Mouse (Mus musculus) kidney, postnatal 0 days (tissue): ENCODE measurements around the gene Rdh13. TPM values are rescaled to one million over a fixed set of nuclear protein-coding genes. Genes with fewer than 3 reads are reported as not detected.

Source experiments
- ATAC-seq: fragments of 200-750 bp; cut with Nextera tagmentation; replicated peaks from 2 replicates; pipeline ENCODE4 v1.8.0; 2017; ENCODE audit warnings: low read depth, moderate number of reproducible peaks, moderate TSS enrichment, moderate library complexity; ENCODE audit not compliant: low FRiP score
- DNase-seq: peaks from one replicate; pipeline ENCODE4 v3.0.0-alpha.2; 2016; ENCODE audit warnings: low spot score
- H3K27ac ChIP-seq: fragments of 300-500 bp; sonication (generic); 2 replicates; pipeline ENCODE4 v1.5.1; 2014; ENCODE audit warnings: mild to moderate bottlenecking
- H3K27me3 ChIP-seq: fragments of 300-500 bp; sonication (generic); 2 replicates; pipeline ENCODE4 v1.6.1; 2014; ENCODE audit warnings: low read length, mixed read lengths; ENCODE audit not compliant: insufficient read depth
- H3K36me3 ChIP-seq: fragments of 300-500 bp; sonication (generic); 2 replicates; pipeline ENCODE4 v1.6.1; 2014; ENCODE audit warnings: low read length, mixed read lengths; ENCODE audit not compliant: insufficient read depth
- H3K4me1 ChIP-seq: fragments of 300-500 bp; sonication (generic); replicated peaks from 2 replicates; pipeline ENCODE4 v1.6.1; 2014; ENCODE audit warnings: antibody characterized with exemption, low read length, mixed read lengths; ENCODE audit not compliant: insufficient read depth
- H3K4me2 ChIP-seq: fragments of 300-500 bp; sonication (generic); 2 replicates; pipeline ENCODE4 v1.6.1; 2014; ENCODE audit warnings: mild to moderate bottlenecking, low read length, moderate library complexity, mixed read lengths
- H3K4me3 ChIP-seq: fragments of 300-500 bp; sonication (generic); replicated peaks from 2 replicates; pipeline ENCODE4 v1.5.1; 2014; ENCODE audit warnings: low read depth, low read length
- H3K9ac ChIP-seq: fragments of 300-500 bp; sonication (generic); 2 replicates; pipeline ENCODE4 v1.6.1; 2014; ENCODE audit warnings: low read depth, low read length
- H3K9me3 ChIP-seq: fragments of 300-500 bp; sonication (generic); replicated peaks from 2 replicates; pipeline ENCODE4 v1.6.1; 2016; ENCODE audit warnings: low read length, inconsistent platforms, mixed read lengths
- CTCF ChIP-seq: IDR thresholded peaks from 2 replicates; pipeline ENCODE4 v1.5.1; 2016; ENCODE audit warnings: antibody characterized with exemption, low read depth, mild to moderate bottlenecking, moderate library complexity
- WGBS: fragments of 180-500 bp; shearing (Covaris S2); extraction: QIAGEN DNeasy Blood & Tissue Kit; methylation state at CpG from one replicate; pipeline ENCODE4 v1.1.7; 2014; 5-methylcytosine and 5-hydroxymethylcytosine counted together
- polyA plus RNA-seq: library from polyadenylated mRNA; unstranded; fragments of >200 nt; fragmentation: Nextera tagmentation; extraction: Ambion mirVana; gene quantifications from 2 replicates; pipeline ENCODE4 v1.2.1, GENCODE M21; 2015

The Rdh13 gene
- polyA plus RNA-seq, 1 experiment from 2014 or later, result 24.3 TPM

GRCm38 (mm10) chr7:4440549-4440948 lies 4.9 kb downstream of the Rdh13 start:
- no peak overlapping the region for H3K4me3 ChIP-seq
- no peaks in the 10 kb centered on the region for H3K27me3 ChIP-seq
- no peak overlapping the region for H3K9ac ChIP-seq
- ATAC-seq (no peak), DNase-seq (no peak)
- H3K36me3 ChIP-seq, result peaks cover 32% of the 10 kb centered on the region
- 92% methylated on average over 10 of the region's 10 CpGs for WGBS
- no peaks in the 10 kb centered on the region for H3K9me3 ChIP-seq
- no peaks in the 10 kb centered on the region for H3K4me1 ChIP-seq
- H3K4me2 ChIP-seq, result no peak overlapping the region
- H3K27ac ChIP-seq, result no peak overlapping the region
- no peak for TF ChIP-seq CTCF

GRCm38 (mm10) chr7:4437721-4438120 lies 7.7 kb downstream of the Rdh13 start:
- Histone ChIP-seq H3K36me3 (peaks cover 51% of the 10 kb centered on the region), H3K27me3 (no peaks in the 10 kb centered on the region), H3K4me1 (no peaks in the 10 kb centered on the region), H3K27ac (no peak overlapping the region), H3K9ac (no peak overlapping the region), H3K9me3 (no peaks in the 10 kb centered on the region), H3K4me3 (no peak overlapping the region), H3K4me2 (no peak overlapping the region)
- ATAC-seq (no peak), DNase-seq (no peak)
- no peak for TF ChIP-seq CTCF
- 94% methylated on average over 2 of the region's 2 CpGs for WGBS

- Histone ChIP-seq H3K9me3 (no peaks in the 10 kb centered on the region), H3K27me3 (no peaks in the 10 kb centered on the region), H3K27ac (no peak overlapping the region), H3K4me2 (no peak overlapping the region), H3K9ac (no peak overlapping the region), H3K4me1 (no peaks in the 10 kb centered on the region), H3K36me3 (peaks cover 35% of the 10 kb centered on the region), H3K4me3 (no peak overlapping the region)
- no peak for DNase-seq
- TF ChIP-seq CTCF, result no peak
- 79% methylated on average over 8 of the region's 8 CpGs for WGBS
- ATAC-seq, result no peak
These were observed 13.4 kb downstream of the Rdh13 start for GRCm38 (mm10) chr7:4432026-4432425.

GRCm38 (mm10) chr7:4431548-4431947 lies 13.9 kb downstream of the Rdh13 start:
- no peak for ATAC-seq
- Histone ChIP-seq H3K27me3 (no peaks in the 10 kb centered on the region), H3K36me3 (peaks cover 35% of the 10 kb centered on the region), H3K9ac (no peak overlapping the region), H3K4me3 (no peak overlapping the region), H3K4me1 (no peaks in the 10 kb centered on the region), H3K4me2 (no peak overlapping the region), H3K9me3 (no peaks in the 10 kb centered on the region), H3K27ac (no peak overlapping the region)
- peak; percentile 96 for TF ChIP-seq CTCF
- WGBS, result 83% methylated on average over 6 of the region's 6 CpGs
- peak; percentile 75 for DNase-seq

- H3K4me1 ChIP-seq, result no peaks in the 10 kb centered on the region
- no peak overlapping the region for H3K4me2 ChIP-seq
- H3K9ac ChIP-seq, result no peak overlapping the region
- H3K36me3 ChIP-seq, result peaks cover 40% of the 10 kb centered on the region
- DNase-seq (no peak), ATAC-seq (no peak)
- no peak overlapping the region for H3K4me3 ChIP-seq
- H3K9me3 ChIP-seq, result no peaks in the 10 kb centered on the region
- no peak for TF ChIP-seq CTCF
- 90% methylated on average over 9 of the region's 9 CpGs for WGBS
- H3K27ac ChIP-seq, result no peak overlapping the region
- no peaks in the 10 kb centered on the region for H3K27me3 ChIP-seq
These were observed 15.1 kb downstream of the Rdh13 start for GRCm38 (mm10) chr7:4430246-4430844.

- H3K36me3 ChIP-seq, result peaks cover 26% of the 10 kb centered on the region
- ATAC-seq, result peak; percentile 92
These were observed 18.1 kb downstream of the Rdh13 start for GRCm38 (mm10) chr7:4427161-4427912.

More at GRCm38 (mm10) chr7:4427161-4427912, 18.1 kb downstream of the Rdh13 start:
- Histone ChIP-seq H3K4me2 (no peak overlapping the region), H3K9ac (no peak overlapping the region), H3K4me1 (no peaks in the 10 kb centered on the region), H3K4me3 (no peak overlapping the region), H3K27ac (no peak overlapping the region), H3K27me3 (no peaks in the 10 kb centered on the region), H3K9me3 (no peaks in the 10 kb centered on the region)
- peak; percentile 98 for DNase-seq
- WGBS, result 69% methylated on average over 7 of the region's 7 CpGs
- TF ChIP-seq CTCF, result peak; percentile 100
